ENCODE assay signal across 10 mouse cellular contexts in genomic region chr3:94465632-94466430, GRCm38 (mm10). TPM values are rescaled to one million over a fixed set of nuclear protein-coding genes. Genes with fewer than 3 reads are reported as not detected.
A peak's percentile ranks its signal among the peaks of the same experiment; 100 is the strongest.
DNase-seq lines count a peak whose midpoint lies in the region; ATAC-seq lines count a peak whose summit lies in the region.
"Had no signal": no experiment of that assay in that cellular context is flagged by ENCODE, and none has a peak within 500 bp of the region (broad histone marks: within the 10 kb centered on the region; RNA-seq: fewer than 3 reads in every experiment).

No protein-coding gene starts in this region.

- no peaks in the 10 kb centered on the region for H3K36me3 ChIP-seq in forebrain, embryonic 10.5 days (replicated peaks)
- no peaks in the 10 kb centered on the region for H3K36me3 ChIP-seq in hindbrain, embryonic 10.5 days
- no peaks in the 10 kb centered on the region for H3K36me3 ChIP-seq in limb, embryonic 11.5 days (ENCODE audit: control insufficient read depth, insufficient read depth, low read length)
- H3K36me3 ChIP-seq: embryonic facial prominence, embryonic 15.5 days had no signal

- H3K9ac ChIP-seq in limb, embryonic 11.5 days (ENCODE audit: low read length) = peak overlapping the region; percentile 8; the same call in 1 of the 2 replicates
- H3K9ac ChIP-seq: embryonic facial prominence, embryonic 15.5 days had no signal

- peaks cover 4% of the 10 kb centered on the region; the same call in 1 of the 2 replicates for H3K27me3 ChIP-seq in forebrain, embryonic 10.5 days (ENCODE audit: poor library complexity, severe bottlenecking)
- H3K27me3 ChIP-seq in hindbrain, embryonic 10.5 days (ENCODE audit: insufficient read depth, poor library complexity, severe bottlenecking) = no peaks in the 10 kb centered on the region
- H3K27me3 ChIP-seq in limb, embryonic 11.5 days (ENCODE audit: control insufficient read depth, insufficient read depth, low read length) = no peaks in the 10 kb centered on the region
- H3K27me3 ChIP-seq: embryonic facial prominence, embryonic 15.5 days had no signal

- 43% methylated on average over 13 of the region's 13 CpGs for WGBS in forebrain, embryonic 10.5 days
- WGBS in hindbrain, embryonic 10.5 days = 61% methylated on average over 13 of the region's 13 CpGs
- WGBS in limb, embryonic 11.5 days = 53% methylated on average over 13 of the region's 13 CpGs

- H3K4me1 ChIP-seq in forebrain, embryonic 10.5 days = peaks cover 50% of the 10 kb centered on the region
- peaks cover 26% of the 10 kb centered on the region for H3K4me1 ChIP-seq in hindbrain, embryonic 10.5 days (replicated peaks)
- peaks cover 11% of the 10 kb centered on the region for H3K4me1 ChIP-seq in limb, embryonic 11.5 days (ENCODE audit: control insufficient read depth, insufficient read depth, low read length)
- H3K4me1 ChIP-seq: embryonic facial prominence, embryonic 15.5 days had no signal

- H3K9me3 ChIP-seq in forebrain, embryonic 10.5 days = no peaks in the 10 kb centered on the region
- no peaks in the 10 kb centered on the region for H3K9me3 ChIP-seq in hindbrain, embryonic 10.5 days
- H3K9me3 ChIP-seq in limb, embryonic 11.5 days (ENCODE audit: control insufficient read depth, low read length) = no peaks in the 10 kb centered on the region
- H3K9me3 ChIP-seq: embryonic facial prominence, embryonic 15.5 days had no signal

- no peak for ATAC-seq in limb, embryonic 11.5 days (ENCODE audit: insufficient number of reproducible peaks, low FRiP score, low TSS enrichment, low read depth)

- H3K27ac ChIP-seq in forebrain, embryonic 10.5 days = peak overlapping the region; percentile 84
- peak overlapping the region; percentile 70 for H3K27ac ChIP-seq in hindbrain, embryonic 10.5 days
- H3K27ac ChIP-seq in limb, embryonic 11.5 days (replicated peaks; ENCODE audit: low read depth, low read length) = no peak overlapping the region
- H3K27ac ChIP-seq: embryonic facial prominence, embryonic 15.5 days had no signal

- no peak for DNase-seq in forebrain, embryonic 10.5 days (ENCODE audit: extremely low spot score, low spot score)
- no peak for DNase-seq in hindbrain, embryonic 10.5 days (ENCODE audit: low spot score)
- DNase-seq in limb, embryonic 11.5 days (ENCODE audit: low spot score) = no peak
- peak; percentile 73 for DNase-seq in right cerebral cortex, postnatal 25 days
- DNase-seq in spleen, postnatal 36 days (ENCODE audit: low spot score in 2 of 2) = no peak
- DNase-seq in c-Kit-positive CD71-positive TER-119-positive erythroid progenitor cells, embryonic 14.5 days (ENCODE audit: low spot score) = no peak
- DNase-seq in cerebellum, adult 11 months = no peak
- DNase-seq: kidney, adult 11 months; liver had no signal

- H3K4me3 ChIP-seq in forebrain, embryonic 10.5 days = no peak overlapping the region
- no peak overlapping the region for H3K4me3 ChIP-seq in hindbrain, embryonic 10.5 days
- H3K4me3 ChIP-seq in limb, embryonic 11.5 days (ENCODE audit: low read depth, low read length) = no peak overlapping the region
- H3K4me3 ChIP-seq: embryonic facial prominence, embryonic 15.5 days had no signal

- no peak overlapping the region for H3K4me2 ChIP-seq in limb, embryonic 11.5 days (ENCODE audit: low read depth, severe bottlenecking)
- H3K4me2 ChIP-seq: embryonic facial prominence, embryonic 15.5 days had no signal

RNA-seq across cellular contexts. Expression of gene Celf3, which starts 12.3 kb away (rescaled TPM):
- polyA plus RNA-seq in forebrain, embryonic 10.5 days (2016; fragmentation: Nextera tagmentation; extraction: Ambion mirVana) = 34.7 and 46.8 TPM in 2 replicates
- 69.3 and 136 TPM in 2 replicates for polyA plus RNA-seq in hindbrain, embryonic 10.5 days (2016; fragmentation: Nextera tagmentation; extraction: Ambion mirVana)
- polyA plus RNA-seq in limb, embryonic 11.5 days (2014; fragmentation: Nextera tagmentation; extraction: Ambion mirVana) = 0.68 and 0.88 TPM in 2 replicates

RNA-seq across cellular contexts. Expression of gene Riiad1, which starts 14.3 kb away (rescaled TPM):
- 6.0 and 6.9 TPM in 2 replicates for polyA plus RNA-seq in forebrain, embryonic 10.5 days (2016; fragmentation: Nextera tagmentation; extraction: Ambion mirVana)
- 6.5 and 19.3 TPM in 2 replicates for polyA plus RNA-seq in hindbrain, embryonic 10.5 days (2016; fragmentation: Nextera tagmentation; extraction: Ambion mirVana)
- polyA plus RNA-seq in limb, embryonic 11.5 days (2014; fragmentation: Nextera tagmentation; extraction: Ambion mirVana) = 1.0 and 1.6 TPM in 2 replicates

RNA-seq across cellular contexts. Expression of gene Oaz3, which starts 22.1 kb away (rescaled TPM):
- 0.62 and 0.81 TPM in 2 replicates for polyA plus RNA-seq in forebrain, embryonic 10.5 days (2016; fragmentation: Nextera tagmentation; extraction: Ambion mirVana)
- polyA plus RNA-seq in hindbrain, embryonic 10.5 days (2016; fragmentation: Nextera tagmentation; extraction: Ambion mirVana) = 0.26 and 0.98 TPM in 2 replicates
- 0.31 and 0.36 TPM in 2 replicates for polyA plus RNA-seq in limb, embryonic 11.5 days (2014; fragmentation: Nextera tagmentation; extraction: Ambion mirVana)

RNA-seq across cellular contexts. Expression of gene Mrpl9, which starts 22.7 kb away (rescaled TPM):
- polyA plus RNA-seq in forebrain, embryonic 10.5 days (2016; fragmentation: Nextera tagmentation; extraction: Ambion mirVana) = 70.9 and 74.5 TPM in 2 replicates
- 71.3 and 73.4 TPM in 2 replicates for polyA plus RNA-seq in hindbrain, embryonic 10.5 days (2016; fragmentation: Nextera tagmentation; extraction: Ambion mirVana)
- 68.0 and 75.2 TPM in 2 replicates for polyA plus RNA-seq in limb, embryonic 11.5 days (2014; fragmentation: Nextera tagmentation; extraction: Ambion mirVana)

RNA-seq across cellular contexts. Expression of gene Tdrkh, which starts 52.8 kb away (rescaled TPM):
- 37.6 and 38.1 TPM in 2 replicates for polyA plus RNA-seq in forebrain, embryonic 10.5 days (2016; fragmentation: Nextera tagmentation; extraction: Ambion mirVana)
- 39.6 and 46.1 TPM in 2 replicates for polyA plus RNA-seq in hindbrain, embryonic 10.5 days (2016; fragmentation: Nextera tagmentation; extraction: Ambion mirVana)
- 8.5 and 8.7 TPM in 2 replicates for polyA plus RNA-seq in limb, embryonic 11.5 days (2014; fragmentation: Nextera tagmentation; extraction: Ambion mirVana)

Comparison
In these comparisons a context has a peak if more than half of its experiments do, and no peak if none do; other contexts are left out.
1. RNA of gene Celf3, which starts 12.3 kb away (polyA plus RNA-seq): 69.3 to 136 TPM in hindbrain, embryonic 10.5 days and 34.7 to 46.8 TPM in forebrain, embryonic 10.5 days; 0.68 to 0.88 TPM in limb, embryonic 11.5 days; every median in the first group is over 10 times any median in the second.